Mouse (Mus musculus) cerebellum, adult 18-20 months (tissue): ENCODE data around the gene Fthl17b.
"Not testable (repeated sequence)": the region's sequence is repeated elsewhere in the genome, so short reads cannot be mapped to it uniquely, and the experiment has no call there.

Experiments used
- DNase-seq, 2 experiments: peaks; one replicate each; pipeline ENCODE4 v3.0.0; 2021

Fthl17b gene

GRCm38 (mm10) chrX:8962875-8963274 is at the start of gene Fthl17b:
Gene Fthl17b (minus strand): TSS chrX:8962975.
- not testable (repeated sequence) for DNase-seq

GRCm38 (mm10) chrX:8986655-8987054 is 23.9 kb upstream of the Fthl17b start, which contains the start of gene Fthl17d:
Gene Fthl17d (minus strand): TSS chrX:8986755.
- DNase-seq, result not testable (repeated sequence)

- DNase-seq, result not testable (repeated sequence)
Observed at GRCm38 (mm10) chrX:8976459-8976858, 13.7 kb upstream of the Fthl17b start, which contains the start of gene Fthl17c. Gene Fthl17c (minus strand): TSS chrX:8976559.

- DNase-seq, result not testable (repeated sequence)
Observed at GRCm38 (mm10) chrX:8964618-8965017, 1.8 kb upstream of the Fthl17b start.

GRCm38 (mm10) chrX:8948130-8948805 is 14.5 kb downstream of the Fthl17b start:
- DNase-seq, result peak; percentile 79 to 81

- DNase-seq, result no peak
Observed at GRCm38 (mm10) chrX:8944041-8944440, 18.7 kb downstream of the Fthl17b start.

- DNase-seq, result no peak
Observed at GRCm38 (mm10) chrX:8927308-8927707, 35.5 kb downstream of the Fthl17b start.

- DNase-seq, result peak in 1 of 2 experiments; percentile 4
Observed at GRCm38 (mm10) chrX:8921813-8922607, 40.8 kb downstream of the Fthl17b start.

GRCm38 (mm10) chrX:8921080-8921479 is 41.7 kb downstream of the Fthl17b start:
- DNase-seq, result no peak
